Comparison of ENCODE assay signal across 8 mouse cellular contexts in genomic region chr1:74067866-74068265, GRCm38 (mm10). TPM values are rescaled to one million over a fixed set of nuclear protein-coding genes. Genes with fewer than 3 reads are reported as not detected.
A peak's percentile ranks its signal among the peaks of the same experiment; 100 is the strongest.
DNase-seq lines count a peak whose midpoint lies in the region; ATAC-seq lines count a peak whose summit lies in the region.

No protein-coding gene starts in this region.

- H3K4me1 ChIP-seq in megakaryocyte, embryonic 14.5 days = peaks cover 41% of the 10 kb centered on the region

- H3K36me3 ChIP-seq in megakaryocyte, embryonic 14.5 days (replicated peaks; ENCODE audit: low read length) = no peaks in the 10 kb centered on the region

- peaks cover 85% of the 10 kb centered on the region for H3K27me3 ChIP-seq in megakaryocyte, embryonic 14.5 days (replicated peaks)

- H3K4me3 ChIP-seq in megakaryocyte, embryonic 14.5 days (replicated peaks) = peak overlapping the region; percentile 8

- ATAC-seq in megakaryocyte, adult 5-6 weeks (ENCODE audit: poor library complexity, severe bottlenecking) = no peak
- ATAC-seq in granulocyte monocyte progenitor cell, adult 5-6 weeks (replicated peaks; ENCODE audit: poor library complexity, severe bottlenecking) = peak; percentile 23
- ATAC-seq in megakaryocyte progenitor cell, adult 5-6 weeks (replicated peaks; ENCODE audit: poor library complexity) = peak; percentile 32

- DNase-seq in thymus, postnatal 36 days = peak; percentile 56 to 63
- no peak for DNase-seq in urinary bladder, postnatal 25 days (ENCODE audit: low spot score)
- DNase-seq in frontal cortex, adult 2 months (ENCODE audit: extremely low spot score in 1 of 2, low spot score in 1 of 2) = no peak
- no peak for DNase-seq in frontal cortex, postnatal 10 days (ENCODE audit: low spot score in 2 of 2)

- H3K9me3 ChIP-seq in megakaryocyte, embryonic 14.5 days = no peaks in the 10 kb centered on the region

RNA-seq across cellular contexts. Expression of gene Tns1, which starts 56.4 kb away (rescaled TPM):
- 13.2 and 21.9 TPM in 2 replicates for polyA plus RNA-seq in megakaryocyte, embryonic 14.5 days (2012; ENCODE audit: insufficient read depth, low replicate concordance)
- 4.9 and 5.5 TPM in 2 replicates for total RNA-seq in megakaryocyte, adult 5-6 weeks (2015)
- 2.9 and 3.2 TPM in 2 replicates for total RNA-seq in megakaryocyte, adult 5-6 weeks (2017)
- 10.9 and 29.0 TPM in 2 replicates for total RNA-seq in granulocyte monocyte progenitor cell, adult 5-6 weeks (2014; fragmentation: Nextera tagmentation)
- total RNA-seq in granulocyte monocyte progenitor cell, adult 5-6 weeks (2017) = 3.0 and 4.7 TPM in 2 replicates
- 12.4 and 15.4 TPM in 2 replicates for total RNA-seq in megakaryocyte progenitor cell, adult 5-6 weeks (2015)
- 3.1 and 9.7 TPM in 2 replicates for total RNA-seq in megakaryocyte progenitor cell, adult 5-6 weeks (2017)
- 22.4 and 25.7 TPM in 2 replicates for polyA plus RNA-seq in frontal cortex, adult 2 months (2012; rRNA removed)

RNA-seq across cellular contexts. Expression of gene Rufy4, which starts 57.5 kb away (rescaled TPM):
- polyA plus RNA-seq in megakaryocyte, embryonic 14.5 days (2012; ENCODE audit: insufficient read depth, low replicate concordance) = 0.41 TPM in 1 of 2 replicates, not detected in the other
- 0.25 and 0.38 TPM in 2 replicates for total RNA-seq in megakaryocyte, adult 5-6 weeks (2015)
- total RNA-seq in megakaryocyte, adult 5-6 weeks (2017) = 1.1 and 2.5 TPM in 2 replicates
- total RNA-seq in granulocyte monocyte progenitor cell, adult 5-6 weeks (2014; fragmentation: Nextera tagmentation) = 1.4 and 2.0 TPM in 2 replicates
- 0.30 TPM in 1 of 2 replicates, not detected in the other for total RNA-seq in granulocyte monocyte progenitor cell, adult 5-6 weeks (2017)
- total RNA-seq in megakaryocyte progenitor cell, adult 5-6 weeks (2015) = 0.37 and 0.72 TPM in 2 replicates
- total RNA-seq in megakaryocyte progenitor cell, adult 5-6 weeks (2017) = 0.54 and 0.68 TPM in 2 replicates
- 0.08 TPM in 2 replicates for polyA plus RNA-seq in frontal cortex, adult 2 months (2012; rRNA removed)

Comparison
In these comparisons a context has a peak if more than half of its experiments do, and no peak if none do; other contexts are left out.
1. DNase-seq: peak in thymus, postnatal 36 days (2 of 2); none in urinary bladder, postnatal 25 days (single experiment), frontal cortex, adult 2 months (0 of 2) and frontal cortex, postnatal 10 days (0 of 2).